Comparison of ENCODE assay signal across 12 mouse cellular contexts in genomic region chr12:55372424-55373055, GRCm38 (mm10). TPM values are rescaled to one million over a fixed set of nuclear protein-coding genes. Genes with fewer than 3 reads are reported as not detected.
A peak's percentile ranks its signal among the peaks of the same experiment; 100 is the strongest.
DNase-seq lines count a peak whose midpoint lies in the region; ATAC-seq and TF ChIP-seq lines count a peak whose summit lies in the region.
"Had no signal": no experiment of that assay in that cellular context is flagged by ENCODE, and none has a peak within 500 bp of the region (broad histone marks: within the 10 kb centered on the region; RNA-seq: fewer than 3 reads in every experiment).

No protein-coding gene starts in this region.

- H3K4me1 ChIP-seq in forebrain, embryonic 14.5 days (ENCODE audit: control insufficient read depth, insufficient read depth, low read length), result no peaks in the 10 kb centered on the region
- no peaks in the 10 kb centered on the region for H3K4me1 ChIP-seq in forebrain, embryonic 15.5 days
- H3K4me1 ChIP-seq: liver, embryonic 15.5 days had no signal

- peak; percentile 77 for TF ChIP-seq CTCF in layer of hippocampus, adult 2 months (conservative IDR thresholded peaks at IDR 0.05)

- no peak overlapping the region for H3K4me3 ChIP-seq in forebrain, embryonic 14.5 days (ENCODE audit: low read depth, low read length)
- H3K4me3 ChIP-seq in forebrain, embryonic 15.5 days, result no peak overlapping the region
- H3K4me3 ChIP-seq in layer of hippocampus, adult 2 months, result no peak overlapping the region
- H3K4me3 ChIP-seq: erythroblast, embryonic 14.5 days; liver, embryonic 15.5 days had no signal

- no peaks in the 10 kb centered on the region for H3K36me3 ChIP-seq in forebrain, embryonic 14.5 days (ENCODE audit: control insufficient read depth, insufficient read depth, low read length)
- H3K36me3 ChIP-seq in forebrain, embryonic 15.5 days, result no peaks in the 10 kb centered on the region
- H3K36me3 ChIP-seq: liver, embryonic 15.5 days had no signal

- H3K9me3 ChIP-seq in forebrain, embryonic 14.5 days (replicated peaks; ENCODE audit: control insufficient read depth, low read length), result no peaks in the 10 kb centered on the region
- H3K9me3 ChIP-seq in forebrain, embryonic 15.5 days, result no peaks in the 10 kb centered on the region
- H3K9me3 ChIP-seq: liver, embryonic 15.5 days had no signal

- no peaks in the 10 kb centered on the region for H3K27me3 ChIP-seq in forebrain, embryonic 14.5 days (replicated peaks; ENCODE audit: control insufficient read depth, insufficient read depth, low read length)
- H3K27me3 ChIP-seq in forebrain, embryonic 15.5 days, result no peaks in the 10 kb centered on the region

- no peak overlapping the region for H3K27ac ChIP-seq in forebrain, embryonic 14.5 days (ENCODE audit: low read depth, low read length)
- no peak overlapping the region for H3K27ac ChIP-seq in forebrain, embryonic 15.5 days (replicated peaks)
- no peak overlapping the region for H3K27ac ChIP-seq in layer of hippocampus, adult 2 months
- H3K27ac ChIP-seq: liver, embryonic 15.5 days had no signal

- H3K4me2 ChIP-seq in forebrain, embryonic 14.5 days (ENCODE audit: low read length), result no peak overlapping the region
- no peak overlapping the region for H3K4me2 ChIP-seq in forebrain, embryonic 15.5 days (replicated peaks)
- H3K4me2 ChIP-seq: liver, embryonic 15.5 days had no signal

- no peak overlapping the region for H3K9ac ChIP-seq in forebrain, embryonic 14.5 days (ENCODE audit: low read length)
- no peak overlapping the region for H3K9ac ChIP-seq in forebrain, embryonic 15.5 days (replicated peaks)
- H3K9ac ChIP-seq: liver, embryonic 15.5 days had no signal

- 86% methylated on average over 3 of the region's 3 CpGs for WGBS in forebrain, embryonic 14.5 days
- 87% methylated on average over 3 of the region's 3 CpGs for WGBS in forebrain, embryonic 15.5 days

- ATAC-seq in forebrain, embryonic 14.5 days, result no peak
- no peak for ATAC-seq in forebrain, embryonic 15.5 days (replicated peaks)

- peak; percentile 3 for DNase-seq in forebrain, embryonic 14.5 days (ENCODE audit: low spot score)
- DNase-seq in layer of hippocampus, adult 2 months (ENCODE audit: low spot score in 2 of 2), result no peak
- no peak for DNase-seq in layer of hippocampus, adult 9-10 months (ENCODE audit: low spot score)
- peak; percentile 32 for DNase-seq in CD4-positive helper T cell, adult 2 months (ENCODE audit: low read depth, low spot score)
- DNase-seq in lung, postnatal 10 days, result peak; percentile 38
- no peak for DNase-seq in layer of hippocampus, adult 9-11 months
- DNase-seq in urinary bladder, postnatal 10 days (ENCODE audit: low spot score), result no peak
- DNase-seq: adrenal gland, adult 2 months; cerebellum, adult 9-11 months had no signal

RNA-seq across cellular contexts. Expression of gene Psma6, which starts 11.5 kb away (rescaled TPM):
- polyA plus RNA-seq in forebrain, embryonic 14.5 days (2014; fragmentation: Nextera tagmentation; extraction: Ambion mirVana), result 482 and 544 TPM in 2 replicates
- polyA plus RNA-seq in forebrain, embryonic 15.5 days (2015; fragmentation: Nextera tagmentation; extraction: Ambion mirVana), result 445 and 446 TPM in 2 replicates
- total RNA-seq in layer of hippocampus, adult 2 months (2021), result 100 to 1,000 TPM; 128 to 146 TPM

Comparison
In these comparisons a context has a peak if more than half of its experiments do, and no peak if none do; other contexts are left out.
1. DNase-seq: peak in forebrain, embryonic 14.5 days (single experiment), CD4-positive helper T cell, adult 2 months (single experiment) and lung, postnatal 10 days (single experiment); none in layer of hippocampus, adult 2 months (0 of 2), layer of hippocampus, adult 9-10 months (single experiment), layer of hippocampus, adult 9-11 months (single experiment) and urinary bladder, postnatal 10 days (single experiment).